Mouse (Mus musculus) yolk sac, embryonic 10.5 days (tissue): ENCODE results near the gene Ino80e.

Source experiments
- DNase-seq: peaks from one replicate; pipeline ENCODE4 v3.0.0-alpha.2; 2017; ENCODE audit warnings: low spot score

The Ino80e gene

DNA sequence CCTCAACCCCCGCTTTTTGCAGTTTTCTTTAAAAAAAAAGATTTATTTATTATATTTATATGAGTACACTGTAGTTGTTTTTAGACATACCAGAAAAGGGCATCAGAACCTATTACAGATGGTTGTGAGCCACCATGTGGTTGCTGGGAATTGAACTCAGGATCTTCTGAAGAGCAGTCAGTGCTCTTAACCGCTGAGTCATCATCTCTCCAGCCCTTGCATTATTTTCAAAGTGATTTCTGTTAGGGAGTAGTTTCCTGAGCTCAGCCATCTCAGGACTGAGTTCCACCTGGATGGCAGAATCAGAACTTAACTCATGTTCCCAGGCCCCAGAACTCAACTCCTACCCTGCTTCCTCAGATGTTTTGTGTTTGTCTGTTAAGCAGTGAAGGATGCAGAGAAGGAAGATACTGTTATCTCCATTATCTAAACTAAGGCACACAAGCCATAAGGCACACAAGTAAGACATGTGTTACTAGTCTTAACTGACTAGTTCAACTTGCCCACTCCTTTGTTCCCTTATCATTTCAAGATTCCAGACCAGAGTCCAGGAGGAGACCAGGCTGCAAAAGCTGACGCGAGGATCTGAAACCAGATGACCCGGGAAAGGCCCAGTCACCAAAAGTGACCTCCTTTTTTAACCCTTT lies 52.3 kb downstream of the Ino80e start:
- no peak for DNase-seq

DNA sequence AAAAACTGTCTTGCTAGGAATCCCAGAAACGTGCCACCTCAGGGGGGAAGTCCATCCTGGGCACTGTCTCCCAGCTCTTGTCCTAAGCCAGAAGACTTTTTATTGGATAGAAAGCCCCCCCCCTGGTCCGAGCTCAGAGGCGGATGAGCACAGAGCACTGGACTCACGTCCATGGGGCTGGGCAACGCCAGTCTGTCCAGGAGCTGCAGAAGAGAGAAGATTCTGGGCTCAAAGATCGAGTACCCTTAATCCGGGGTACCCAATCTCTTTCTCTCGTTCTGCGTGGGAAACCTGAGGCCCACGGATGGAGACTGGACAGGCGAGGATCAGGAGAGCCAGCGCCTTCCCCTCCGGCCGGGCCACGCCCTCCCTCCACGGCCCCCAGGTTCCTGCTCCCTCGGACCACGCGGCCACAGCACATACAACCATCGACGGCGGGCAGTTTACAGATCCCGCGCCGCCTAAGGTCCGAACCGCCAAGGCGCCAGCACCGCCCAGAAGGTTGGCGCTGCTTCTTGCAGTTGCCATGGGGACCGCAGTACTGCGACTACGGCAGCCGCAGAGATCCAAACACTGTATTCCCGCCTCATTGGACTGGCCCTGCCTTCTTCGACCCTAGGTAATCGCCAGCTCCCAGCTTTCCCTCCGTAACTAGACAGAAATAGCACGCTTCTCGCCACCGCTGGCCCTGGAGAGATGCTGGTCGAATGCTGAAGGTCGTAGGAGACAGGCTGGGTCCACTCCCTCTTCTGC lies 53.3 kb downstream of the Ino80e start:
- peak; percentile 89 for DNase-seq

DNA sequence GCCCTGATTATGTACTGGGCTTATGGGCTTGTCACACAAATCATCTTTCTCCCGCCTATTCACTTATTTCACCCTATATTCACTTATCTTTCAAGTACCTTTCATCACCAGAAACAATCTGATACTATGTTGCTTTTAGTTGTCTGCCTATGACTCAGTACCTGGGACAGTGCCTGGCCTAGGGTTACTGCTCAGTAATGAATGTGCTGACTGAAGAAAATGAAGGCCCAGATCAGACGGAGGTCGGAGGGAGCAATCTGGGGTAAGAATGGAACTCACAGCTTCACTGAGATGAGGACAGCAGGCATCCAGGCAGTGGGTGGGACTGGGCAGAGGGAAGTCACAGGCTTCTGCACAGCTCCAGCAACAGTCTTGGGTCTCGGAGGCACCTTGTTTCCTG lies 54.8 kb downstream of the Ino80e start:
- DNase-seq: no peak

DNA sequence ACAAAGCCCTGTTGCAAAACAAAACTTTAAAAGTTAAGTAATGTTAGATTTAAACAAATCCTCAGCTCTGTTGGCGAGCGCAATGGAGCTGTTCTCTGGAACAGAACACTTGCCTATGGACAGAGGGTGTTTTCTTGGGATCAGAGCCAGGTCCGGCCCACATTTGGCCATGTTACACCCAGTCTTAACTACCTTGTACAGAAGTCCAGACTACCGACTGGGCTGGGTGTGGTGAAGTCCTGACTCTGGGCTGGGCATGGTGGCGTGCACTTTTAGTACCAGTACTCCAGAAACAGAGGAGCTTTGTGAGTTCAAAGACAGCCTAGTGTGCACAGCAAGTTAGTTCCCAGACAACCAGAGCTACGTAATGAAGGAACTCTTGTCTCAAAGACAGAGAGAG lies 55.2 kb downstream of the Ino80e start:
- no peak for DNase-seq

DNA sequence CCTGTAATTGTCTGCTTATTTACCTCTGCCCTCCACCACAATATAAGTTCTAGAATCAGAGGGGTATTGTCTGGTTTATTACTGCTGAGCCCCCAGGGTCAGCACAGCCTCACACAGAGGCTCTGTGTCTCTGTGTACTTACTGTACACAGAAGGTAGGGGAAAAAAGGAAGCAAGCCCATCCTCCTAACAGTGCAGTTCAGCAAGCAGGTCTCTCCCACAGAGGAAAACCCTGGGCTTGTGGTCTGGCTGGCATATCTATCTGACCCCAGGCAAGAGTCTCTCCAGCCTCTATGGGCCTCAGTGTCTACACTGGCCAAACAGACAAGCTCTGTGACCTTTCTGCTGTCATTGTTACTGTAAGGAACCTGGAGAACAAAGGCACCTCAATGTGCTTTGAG lies 58.4 kb downstream of the Ino80e start:
- DNase-seq: no peak

GRCm38 (mm10) chr7:126803181-126803580 lies 59.0 kb downstream of the Ino80e start:
- no peak for DNase-seq

DNA sequence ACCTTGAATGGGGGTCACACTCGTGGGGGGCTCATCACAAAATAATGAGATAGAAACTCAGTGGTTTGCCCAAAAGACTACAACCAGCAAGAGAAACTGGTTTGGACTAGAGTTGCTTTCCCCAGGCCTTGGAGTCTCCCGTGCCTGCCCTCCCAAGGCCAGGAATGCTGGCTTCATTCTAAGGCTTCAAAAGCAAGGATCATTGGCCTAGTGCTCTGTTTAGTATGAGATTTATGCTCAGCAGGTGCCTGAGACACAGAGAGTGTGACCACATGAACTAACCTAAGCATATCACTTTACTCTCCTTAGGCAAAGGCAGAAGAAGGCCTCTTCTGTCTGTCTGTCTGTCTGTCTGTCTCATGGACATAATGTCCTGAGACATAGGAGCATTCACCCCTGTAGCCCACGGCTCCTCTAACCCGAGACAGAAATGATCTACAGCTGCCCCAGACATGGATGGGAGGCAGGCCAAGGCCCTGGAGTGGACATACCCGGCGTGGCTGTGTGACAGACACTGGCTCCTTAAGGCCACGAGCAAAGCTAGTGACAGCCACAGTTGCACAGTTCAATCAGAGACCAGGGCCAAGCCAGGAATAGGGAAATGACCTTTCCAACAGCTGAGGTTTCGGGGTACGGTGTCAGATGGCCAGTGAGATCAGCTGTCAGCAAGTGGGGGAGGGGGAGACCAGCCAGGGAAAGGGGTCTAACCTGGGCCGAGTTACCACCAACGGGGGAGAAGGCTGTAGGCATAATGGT lies 59.9 kb downstream of the Ino80e start:
- DNase-seq: no peak

DNA sequence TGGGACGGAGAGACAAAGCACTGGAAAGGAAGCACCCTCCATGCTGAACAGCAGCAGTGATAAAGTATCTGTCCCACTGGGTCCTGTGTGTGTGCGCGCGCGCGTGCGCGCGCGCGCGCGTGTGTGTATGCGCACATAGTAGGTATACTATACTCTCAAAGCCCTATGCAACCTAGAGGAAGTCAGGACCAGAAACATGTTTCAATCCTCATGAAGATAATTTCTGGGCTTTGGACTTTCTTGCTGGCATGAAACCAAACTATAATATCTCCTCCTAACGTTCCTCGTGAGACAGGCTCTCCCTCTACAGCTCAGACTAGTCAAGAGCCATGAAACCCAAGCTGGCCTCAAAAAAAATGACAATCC lies 61.1 kb downstream of the Ino80e start:
- no peak for DNase-seq
